Mouse (Mus musculus): ENCODE measurements at regions not wholly inside any gene's neighbourhood (a gene's known extent, or its start where the extent isn't known, plus 50 kb on each side); places are given as distances from the start of the nearest gene placed in this dataset.
"Not testable (repeated sequence)": the region's sequence is repeated elsewhere in the genome, so short reads cannot be mapped to it uniquely, and the experiment has no call there.

DNA sequence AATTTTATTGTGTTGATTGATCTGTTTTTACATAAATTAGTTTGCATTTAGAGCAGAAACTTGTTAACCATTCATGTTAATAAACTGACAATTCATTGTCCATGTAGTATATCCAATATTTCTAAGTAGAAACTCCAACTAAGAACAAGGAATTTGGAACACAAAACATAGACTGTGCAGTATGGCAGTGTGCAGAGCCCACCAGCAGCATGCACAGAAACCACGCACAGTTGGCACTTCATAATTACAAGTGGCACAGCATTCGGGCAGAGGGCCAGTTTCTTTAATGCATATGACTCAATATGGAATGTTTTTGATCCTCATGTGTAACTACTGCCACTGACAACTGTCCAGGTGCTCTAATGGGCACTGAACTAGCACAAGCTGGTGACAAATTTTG is 423.8 kb downstream of the Inhba start:
- Histone ChIP-seq H3K4me3 (replicated peaks) (no peak overlapping the region), H3K27me3 (no peaks in the 10 kb centered on the region), H3K27ac (no peak overlapping the region), H3K4me2 (no peak overlapping the region), H3K9me3 (no peaks in the 10 kb centered on the region), H3K9ac (no peak overlapping the region), H3K4me1 (no peaks in the 10 kb centered on the region), H3K36me3 (replicated peaks) (no peaks in the 10 kb centered on the region)
- WGBS = 88% methylated on average over 2 of the region's 2 CpGs
- ATAC-seq (ENCODE audit: low FRiP score) = no peak

DNA sequence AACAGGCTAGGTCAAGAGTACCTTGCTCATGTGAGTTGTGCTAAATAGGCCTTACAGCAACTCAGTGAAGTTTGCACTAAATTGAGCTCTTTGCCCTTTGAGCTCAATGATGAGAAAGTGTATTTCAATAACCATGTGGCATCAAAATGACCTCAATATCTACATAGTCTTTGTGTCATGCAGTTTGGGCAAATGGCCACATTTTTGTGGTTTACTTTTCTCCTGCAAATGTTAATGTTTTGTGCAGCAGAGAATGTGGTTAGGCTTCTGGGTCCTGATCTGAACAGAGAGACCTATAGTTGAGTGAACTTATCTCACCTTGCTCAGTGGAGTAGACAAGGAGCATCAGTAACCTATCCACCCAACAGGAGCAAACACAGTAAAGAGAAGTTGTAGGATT is 441.6 kb downstream of the Inhba start:
- no peak overlapping the region for H3K9ac ChIP-seq
- no peaks in the 10 kb centered on the region for H3K27me3 ChIP-seq
- no peak overlapping the region for H3K4me3 ChIP-seq (replicated peaks)
- H3K9me3 ChIP-seq = no peaks in the 10 kb centered on the region
- H3K4me1 ChIP-seq = no peaks in the 10 kb centered on the region
- H3K27ac ChIP-seq = no peak overlapping the region
- H3K4me2 ChIP-seq = no peak overlapping the region
- ATAC-seq (ENCODE audit: low FRiP score) = no peak
- H3K36me3 ChIP-seq (replicated peaks) = no peaks in the 10 kb centered on the region

DNA sequence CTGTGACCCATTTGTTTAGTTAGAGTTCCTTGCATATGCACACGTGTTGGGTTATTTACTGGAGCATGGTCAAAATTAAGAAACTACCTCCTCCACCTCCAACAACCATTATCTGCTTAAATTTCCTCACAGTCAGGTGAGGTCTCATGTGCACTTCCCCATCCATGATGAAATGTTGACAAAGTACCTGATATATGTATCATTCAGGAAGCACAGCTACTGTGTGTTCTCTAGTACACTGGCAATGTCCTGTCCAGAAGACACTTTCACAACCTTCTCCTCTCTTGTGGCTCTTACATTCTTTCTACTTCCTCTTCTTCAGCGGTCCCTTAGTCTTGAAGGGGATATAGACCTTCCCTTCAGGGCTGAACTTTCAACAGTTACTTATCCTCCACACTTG is 448.1 kb downstream of the Inhba start:
- no peak for ATAC-seq (ENCODE audit: low FRiP score)
- Histone ChIP-seq H3K4me3 (replicated peaks) (no peak overlapping the region), H3K4me1 (no peaks in the 10 kb centered on the region), H3K27me3 (no peaks in the 10 kb centered on the region), H3K4me2 (no peak overlapping the region), H3K9ac (no peak overlapping the region), H3K36me3 (replicated peaks) (no peaks in the 10 kb centered on the region), H3K9me3 (no peaks in the 10 kb centered on the region), H3K27ac (no peak overlapping the region)
- 82% methylated on average over 2 of the region's 2 CpGs for WGBS

DNA sequence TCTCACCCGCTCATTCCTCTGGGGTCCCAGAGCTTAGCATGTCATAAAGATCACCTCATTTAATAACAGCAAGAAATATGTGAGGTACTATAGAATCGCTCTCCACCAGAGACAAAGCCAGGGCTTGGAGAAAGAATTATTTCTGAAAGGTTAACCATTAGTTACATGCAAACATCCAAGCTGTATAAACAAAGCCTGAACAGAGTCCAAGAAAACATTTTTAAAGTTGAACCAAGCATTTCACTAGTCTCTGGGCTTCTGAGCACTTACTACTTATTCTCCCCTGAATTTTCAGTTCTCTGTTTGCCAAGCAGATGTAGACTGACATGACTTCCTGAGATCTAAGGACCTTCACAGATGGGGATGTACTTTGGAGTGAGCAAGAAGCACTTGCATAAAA is 450.0 kb downstream of the Inhba start:
- no peak overlapping the region for H3K4me3 ChIP-seq (replicated peaks)
- no peak overlapping the region for H3K9ac ChIP-seq
- H3K27me3 ChIP-seq = no peaks in the 10 kb centered on the region
- ATAC-seq (ENCODE audit: low FRiP score) = no peak
- WGBS = 90% methylated on average over 2 of the region's 2 CpGs
- H3K9me3 ChIP-seq = no peaks in the 10 kb centered on the region
- no peak overlapping the region for H3K4me2 ChIP-seq
- H3K27ac ChIP-seq = no peak overlapping the region
- no peaks in the 10 kb centered on the region for H3K4me1 ChIP-seq
- no peaks in the 10 kb centered on the region for H3K36me3 ChIP-seq (replicated peaks)

DNA sequence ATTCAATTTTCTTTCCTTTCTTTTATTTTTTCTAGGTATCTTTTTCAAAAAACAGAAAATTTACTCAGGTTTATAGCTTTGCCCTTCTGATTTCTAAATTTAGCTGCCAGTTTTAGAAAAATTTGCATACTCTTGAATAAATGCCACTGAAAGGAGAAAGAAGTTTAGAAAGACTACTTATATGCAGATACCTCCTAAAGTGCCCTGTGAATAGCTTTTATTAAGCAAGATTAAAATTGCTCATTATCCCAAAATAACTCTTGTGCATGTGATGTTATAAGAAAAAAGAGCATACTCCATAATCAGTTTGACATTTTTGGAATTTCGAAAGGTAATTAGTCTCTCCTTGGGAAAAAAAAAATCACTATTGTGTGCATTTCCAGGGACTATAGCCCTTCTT is 453.2 kb downstream of the Inhba start:
- no peak overlapping the region for H3K4me3 ChIP-seq (replicated peaks)
- H3K27me3 ChIP-seq = no peaks in the 10 kb centered on the region
- no peaks in the 10 kb centered on the region for H3K36me3 ChIP-seq (replicated peaks)
- no peak overlapping the region for H3K27ac ChIP-seq
- no peaks in the 10 kb centered on the region for H3K9me3 ChIP-seq
- WGBS = 69% methylated on average over 1 of the region's 1 CpGs
- no peaks in the 10 kb centered on the region for H3K4me1 ChIP-seq
- H3K9ac ChIP-seq = no peak overlapping the region
- H3K4me2 ChIP-seq = no peak overlapping the region
- ATAC-seq (ENCODE audit: low FRiP score) = no peak

DNA sequence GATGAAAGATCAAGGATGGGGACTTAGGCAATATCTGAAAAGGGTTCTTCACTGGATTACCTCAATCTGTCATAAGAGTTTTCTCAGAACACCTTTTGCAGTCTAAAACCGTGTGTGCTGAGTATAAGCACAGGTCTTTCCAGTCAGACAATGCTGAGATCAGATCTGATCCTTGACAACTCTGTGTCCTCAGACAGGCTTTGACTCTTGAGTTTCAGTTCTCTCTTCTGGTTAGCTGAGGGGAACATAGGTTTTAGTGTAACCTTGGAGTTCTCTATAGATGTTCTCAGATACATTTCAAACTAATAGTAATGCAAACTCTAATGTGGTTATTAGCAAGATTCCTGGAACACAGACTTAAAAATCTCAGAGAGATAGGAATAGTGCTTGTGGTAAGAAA is 453.7 kb downstream of the Inhba start:
- H3K36me3 ChIP-seq (replicated peaks) = no peaks in the 10 kb centered on the region
- WGBS = 44% methylated on average over 1 of the region's 1 CpGs
- no peak for ATAC-seq (ENCODE audit: low FRiP score)
- no peak overlapping the region for H3K4me3 ChIP-seq (replicated peaks)
- no peaks in the 10 kb centered on the region for H3K9me3 ChIP-seq
- no peak overlapping the region for H3K9ac ChIP-seq
- no peak overlapping the region for H3K4me2 ChIP-seq
- H3K27ac ChIP-seq = no peak overlapping the region
- no peaks in the 10 kb centered on the region for H3K4me1 ChIP-seq
- H3K27me3 ChIP-seq = no peaks in the 10 kb centered on the region

DNA sequence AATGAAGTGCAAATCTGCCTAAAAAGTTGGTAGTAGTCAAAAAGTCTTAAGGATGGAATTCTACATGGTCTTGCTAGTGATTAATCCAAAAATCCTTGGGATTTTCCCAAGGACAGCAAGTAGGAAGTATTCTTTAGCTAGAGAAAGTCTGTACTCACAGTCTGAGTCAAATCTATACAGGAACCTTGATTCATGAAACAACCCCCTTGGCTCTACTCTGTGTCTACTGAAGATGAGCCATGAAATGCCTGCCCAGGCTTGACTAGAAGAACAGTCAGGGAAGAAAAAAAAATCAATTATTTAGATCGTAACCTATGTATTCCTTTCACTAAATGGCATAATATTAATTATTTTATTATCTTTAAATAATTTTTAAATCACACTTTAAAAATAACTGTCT is 454.2 kb downstream of the Inhba start:
- no peaks in the 10 kb centered on the region for H3K4me1 ChIP-seq
- no peak overlapping the region for H3K9ac ChIP-seq
- no peaks in the 10 kb centered on the region for H3K36me3 ChIP-seq (replicated peaks)
- 90% methylated on average over 1 of the region's 1 CpGs for WGBS
- H3K9me3 ChIP-seq = no peaks in the 10 kb centered on the region
- ATAC-seq (ENCODE audit: low FRiP score) = no peak
- H3K27ac ChIP-seq = no peak overlapping the region
- H3K27me3 ChIP-seq = no peaks in the 10 kb centered on the region
- H3K4me2 ChIP-seq = no peak overlapping the region
- H3K4me3 ChIP-seq (replicated peaks) = no peak overlapping the region

DNA sequence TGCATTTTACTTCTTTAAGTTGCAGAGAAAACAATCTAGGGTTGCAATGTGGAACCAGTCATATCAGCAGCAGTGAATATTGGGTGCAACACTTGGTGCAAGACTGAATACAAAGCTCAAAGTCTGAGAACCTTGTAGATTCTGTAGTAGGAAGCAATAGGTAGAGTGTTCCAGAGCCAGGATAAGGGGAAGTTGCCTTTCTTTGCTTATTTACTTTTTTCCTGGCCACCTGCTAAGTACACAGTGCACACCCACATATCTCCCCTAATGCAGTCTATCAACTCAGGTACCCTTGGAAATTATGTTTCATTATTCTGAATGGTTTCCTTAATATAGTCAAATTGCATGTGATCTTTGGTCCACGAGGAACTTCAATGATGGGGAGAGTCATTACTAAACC is 464.9 kb downstream of the Inhba start:
- H3K27me3 ChIP-seq = no peaks in the 10 kb centered on the region
- no peak overlapping the region for H3K4me3 ChIP-seq (replicated peaks)
- 91% methylated on average over 1 of the region's 1 CpGs for WGBS
- no peaks in the 10 kb centered on the region for H3K36me3 ChIP-seq (replicated peaks)
- no peak overlapping the region for H3K27ac ChIP-seq
- no peak overlapping the region for H3K9ac ChIP-seq
- no peak overlapping the region for H3K4me2 ChIP-seq
- H3K9me3 ChIP-seq = no peaks in the 10 kb centered on the region
- ATAC-seq (ENCODE audit: low FRiP score) = no peak
- H3K4me1 ChIP-seq = no peaks in the 10 kb centered on the region

DNA sequence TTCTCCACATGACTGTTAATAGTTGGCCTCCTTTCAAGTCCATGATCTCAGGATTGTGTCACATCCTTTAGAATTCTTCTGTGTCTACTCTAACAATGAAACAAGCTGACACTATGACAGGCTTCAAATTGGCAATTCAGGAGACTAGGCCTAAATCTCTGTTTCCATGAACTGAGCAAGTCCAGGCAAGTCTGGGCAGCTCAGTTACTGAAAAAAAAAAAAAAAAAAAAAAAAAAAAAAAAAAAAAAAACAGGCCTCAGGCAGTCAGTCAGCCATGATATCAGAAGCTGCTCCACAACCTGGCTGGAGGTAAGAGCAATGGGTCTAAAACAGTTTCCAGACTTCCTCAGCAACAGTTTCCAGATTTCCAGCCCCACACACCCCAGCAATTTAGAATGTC is 475.6 kb downstream of the Inhba start:
- Histone ChIP-seq H3K4me1 (no peaks in the 10 kb centered on the region), H3K9me3 (no peaks in the 10 kb centered on the region), H3K9ac (no peak overlapping the region), H3K4me2 (no peak overlapping the region), H3K27me3 (no peaks in the 10 kb centered on the region), H3K27ac (no peak overlapping the region), H3K4me3 (replicated peaks) (no peak overlapping the region), H3K36me3 (replicated peaks) (no peaks in the 10 kb centered on the region)
- ATAC-seq (ENCODE audit: low FRiP score) = no peak

DNA sequence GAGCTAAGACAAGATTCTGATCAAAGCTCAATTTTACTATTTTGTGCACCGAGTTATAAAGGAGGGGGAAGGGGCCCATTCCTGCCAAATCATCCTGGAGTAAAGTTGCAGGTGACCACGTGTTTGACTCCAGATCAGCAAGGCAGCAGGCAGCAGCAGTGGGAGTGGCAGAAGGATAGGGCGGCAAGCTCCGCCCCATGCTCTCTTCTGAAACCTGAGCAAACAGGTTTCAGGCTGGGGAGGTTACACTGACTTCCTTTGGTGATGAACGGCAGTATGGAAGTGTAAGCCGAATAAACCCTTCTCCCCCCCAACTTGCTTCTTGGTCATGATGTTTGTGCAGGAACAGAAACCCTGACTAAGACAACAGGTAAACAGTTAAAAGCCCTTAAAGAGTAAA is 479.0 kb downstream of the Inhba start:
- H3K4me1 ChIP-seq; H3K36me3 ChIP-seq (replicated peaks); H3K27me3 ChIP-seq; H3K4me2 ChIP-seq; H3K27ac ChIP-seq; H3K9ac ChIP-seq; H3K9me3 ChIP-seq; ATAC-seq (ENCODE audit: low FRiP score); H3K4me3 ChIP-seq (replicated peaks): not testable (repeated sequence)
- 59% methylated on average over 6 of the region's 6 CpGs for WGBS

DNA sequence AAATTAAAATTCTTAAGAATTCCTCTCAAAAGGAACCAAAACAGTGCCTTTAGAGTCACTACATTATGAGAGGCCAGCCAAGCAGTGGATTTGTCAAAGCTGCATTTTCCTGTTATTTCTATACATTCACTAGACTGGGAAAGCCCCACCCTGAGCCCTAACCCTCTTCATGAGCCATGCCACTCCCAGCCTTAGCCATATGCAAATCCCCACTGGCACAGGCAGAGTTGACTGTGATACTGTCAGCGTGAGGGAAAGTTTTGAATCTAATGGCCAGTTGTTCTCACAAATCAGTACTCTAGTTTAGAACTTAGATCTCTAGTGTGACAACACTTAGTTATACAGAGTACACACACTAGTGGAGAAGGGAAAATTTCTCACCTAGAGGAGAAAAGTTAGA is 486.4 kb downstream of the Inhba start:
- Histone ChIP-seq H3K9ac (no peak overlapping the region), H3K4me2 (no peak overlapping the region), H3K27me3 (no peaks in the 10 kb centered on the region), H3K27ac (no peak overlapping the region), H3K4me3 (replicated peaks) (no peak overlapping the region), H3K4me1 (no peaks in the 10 kb centered on the region), H3K36me3 (replicated peaks) (no peaks in the 10 kb centered on the region), H3K9me3 (no peaks in the 10 kb centered on the region)
- 59% methylated on average over 1 of the region's 1 CpGs for WGBS
- ATAC-seq (ENCODE audit: low FRiP score) = no peak

DNA sequence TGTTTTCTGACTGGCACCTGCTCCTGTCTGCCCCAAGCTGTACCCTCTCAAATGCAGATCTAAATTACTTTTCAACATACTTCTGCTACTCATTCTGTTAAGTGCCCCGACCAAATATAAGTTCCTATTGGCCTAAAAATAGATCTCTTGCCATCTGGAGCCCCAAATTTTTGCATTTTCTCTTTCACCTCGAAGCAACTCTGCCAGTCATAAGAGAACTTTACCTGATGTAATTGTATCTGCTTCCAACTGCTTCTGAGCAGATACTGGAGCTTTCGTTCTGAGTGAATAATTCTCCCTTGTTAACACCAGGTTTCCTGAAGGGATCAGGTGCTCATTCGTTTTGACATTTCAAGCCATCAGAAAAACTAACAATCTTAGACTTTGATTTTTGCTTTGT is 501.2 kb downstream of the Inhba start:
- no peak overlapping the region for H3K4me3 ChIP-seq (replicated peaks)
- H3K9ac ChIP-seq = no peak overlapping the region
- WGBS = 72% methylated on average over 4 of the region's 4 CpGs
- no peaks in the 10 kb centered on the region for H3K27me3 ChIP-seq
- H3K9me3 ChIP-seq = no peaks in the 10 kb centered on the region
- no peak overlapping the region for H3K4me2 ChIP-seq
- no peaks in the 10 kb centered on the region for H3K4me1 ChIP-seq
- H3K27ac ChIP-seq = no peak overlapping the region
- no peaks in the 10 kb centered on the region for H3K36me3 ChIP-seq (replicated peaks)
- no peak for ATAC-seq (ENCODE audit: low FRiP score)

DNA sequence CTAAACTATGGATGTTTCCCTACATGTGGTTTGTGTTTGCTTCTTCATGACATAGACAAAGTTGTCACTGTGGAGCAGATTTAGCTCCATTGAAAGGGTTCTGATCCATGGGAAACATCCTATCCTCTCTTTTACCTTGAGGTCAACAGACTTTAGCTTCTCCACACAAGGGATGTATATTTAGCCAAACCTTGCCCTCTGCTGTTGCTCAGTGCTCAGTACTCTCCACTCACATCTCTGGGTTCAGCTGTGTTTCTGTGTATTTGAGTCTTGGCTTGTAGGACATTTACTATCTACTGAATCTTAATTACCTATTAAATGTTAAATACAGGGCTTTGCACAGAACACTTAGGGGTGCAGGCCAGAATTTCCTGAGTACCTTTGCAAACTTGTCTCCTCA is 503.5 kb downstream of the Inhba start:
- no peak overlapping the region for H3K9ac ChIP-seq
- H3K36me3 ChIP-seq (replicated peaks) = no peaks in the 10 kb centered on the region
- no peaks in the 10 kb centered on the region for H3K27me3 ChIP-seq
- no peaks in the 10 kb centered on the region for H3K4me1 ChIP-seq
- H3K4me3 ChIP-seq (replicated peaks) = no peak overlapping the region
- H3K27ac ChIP-seq = no peak overlapping the region
- no peak overlapping the region for H3K4me2 ChIP-seq
- no peak for ATAC-seq (ENCODE audit: low FRiP score)
- H3K9me3 ChIP-seq = no peaks in the 10 kb centered on the region

DNA sequence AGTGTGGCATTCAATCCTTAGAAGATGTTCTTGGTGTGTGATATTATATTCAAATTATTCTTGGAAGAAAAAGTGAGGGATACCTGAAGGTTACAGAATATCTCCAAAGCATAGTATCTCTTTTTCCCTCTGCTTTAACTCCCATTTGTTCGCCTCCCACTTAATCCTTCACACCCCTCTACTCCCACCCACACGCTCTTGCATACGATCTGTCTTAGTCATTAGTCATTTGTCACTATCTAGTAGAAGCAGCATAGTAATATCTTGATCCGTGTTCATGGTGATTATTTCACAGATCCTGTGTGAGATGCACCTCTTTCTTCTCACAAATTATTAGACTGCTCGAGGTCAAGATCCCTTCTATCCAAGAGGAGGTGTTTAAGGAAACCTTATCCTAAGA is 517.4 kb downstream of the Inhba start:
- H3K27me3 ChIP-seq = no peaks in the 10 kb centered on the region
- H3K4me2 ChIP-seq = no peak overlapping the region
- no peaks in the 10 kb centered on the region for H3K36me3 ChIP-seq (replicated peaks)
- no peak overlapping the region for H3K9ac ChIP-seq
- no peak for ATAC-seq (ENCODE audit: low FRiP score)
- H3K9me3 ChIP-seq = no peaks in the 10 kb centered on the region
- no peak overlapping the region for H3K27ac ChIP-seq
- 78% methylated on average over 5 of the region's 5 CpGs for WGBS
- no peak overlapping the region for H3K4me3 ChIP-seq (replicated peaks)
- H3K4me1 ChIP-seq = no peaks in the 10 kb centered on the region
